Mouse (Mus musculus) c-Kit-positive CD71-positive TER-119-positive erythroid progenitor cells, embryonic 14.5 days (primary cell): Measurements from ENCODE around the gene Gm12248.

Experiments
- DNase-seq: peaks from one replicate; pipeline ENCODE4 v3.0.0-alpha.2; 2013; ENCODE audit warnings: low spot score

Gene Gm12248

GRCm38 (mm10) chr11:58093021-58093528 lies at the start of gene Gm12248:
Gm12248 (minus strand) TSS chr11:58093134.
- no peak for DNase-seq

GRCm38 (mm10) chr11:58139466-58139865 lies 46.5 kb upstream of the Gm12248 start:
- no peak for DNase-seq

GRCm38 (mm10) chr11:58138821-58139220 lies 45.9 kb upstream of the Gm12248 start:
- no peak for DNase-seq

- no peak for DNase-seq
Observed at GRCm38 (mm10) chr11:58136677-58137076, 43.7 kb upstream of the Gm12248 start.

GRCm38 (mm10) chr11:58135296-58135695 lies 42.4 kb upstream of the Gm12248 start:
- DNase-seq, result no peak

GRCm38 (mm10) chr11:58134869-58135268 lies 41.9 kb upstream of the Gm12248 start:
- no peak for DNase-seq

- no peak for DNase-seq
Observed at GRCm38 (mm10) chr11:58132026-58132425, 39.1 kb upstream of the Gm12248 start.

- DNase-seq, result no peak
Observed at GRCm38 (mm10) chr11:58129302-58129843, 36.4 kb upstream of the Gm12248 start.

- DNase-seq, result peak; percentile 73
Observed at GRCm38 (mm10) chr11:58127544-58127943, 34.6 kb upstream of the Gm12248 start.

GRCm38 (mm10) chr11:58126397-58127160 lies 33.6 kb upstream of the Gm12248 start:
- DNase-seq, result no peak

GRCm38 (mm10) chr11:58125021-58125420 lies 32.1 kb upstream of the Gm12248 start:
- DNase-seq, result no peak

- DNase-seq, result no peak
Observed at GRCm38 (mm10) chr11:58123711-58124110, 30.8 kb upstream of the Gm12248 start.

GRCm38 (mm10) chr11:58121351-58121750 lies 28.4 kb upstream of the Gm12248 start:
- no peak for DNase-seq

GRCm38 (mm10) chr11:58120655-58121054 lies 27.7 kb upstream of the Gm12248 start:
- no peak for DNase-seq

- DNase-seq, result no peak
Observed at GRCm38 (mm10) chr11:58117044-58117652, 24.2 kb upstream of the Gm12248 start.

GRCm38 (mm10) chr11:58116560-58116959 lies 23.6 kb upstream of the Gm12248 start:
- no peak for DNase-seq

GRCm38 (mm10) chr11:58107664-58108337 lies 14.9 kb upstream of the Gm12248 start:
- no peak for DNase-seq

- DNase-seq, result no peak
Observed at GRCm38 (mm10) chr11:58107009-58107408, 14.1 kb upstream of the Gm12248 start.

GRCm38 (mm10) chr11:58104351-58104791 lies 11.4 kb upstream of the Gm12248 start:
- no peak for DNase-seq

GRCm38 (mm10) chr11:58103697-58104306 lies 10.9 kb upstream of the Gm12248 start, which contains the start of gene Cnot8:
Cnot8 (plus strand) TSS chr11:58104153.
- peak; percentile 98 for DNase-seq

- no peak for DNase-seq
Observed at GRCm38 (mm10) chr11:58103344-58103653, 10.4 kb upstream of the Gm12248 start.
